Mouse (Mus musculus) testis, adult 2 months (tissue): ENCODE data around the gene Samd8.

Experiments
- CTCF ChIP-seq: fragments of 200-500 bp; IDR thresholded peaks from 2 replicates; pipeline ENCODE4 v1.5.1; 2012; ENCODE audit warnings: low read depth, mild to moderate bottlenecking, inconsistent platforms, low read length, moderate library complexity; ENCODE audit not compliant: control insufficient read depth, insufficient read depth, insufficient replicate concordance
- POLR2A ChIP-seq: fragments of 200-500 bp; IDR thresholded peaks from 2 replicates; pipeline ENCODE4 v1.6.1; 2012; ENCODE audit warnings: low read depth, mild to moderate bottlenecking, inconsistent platforms, low read length, moderate library complexity; ENCODE audit not compliant: control insufficient read depth

DNA sequence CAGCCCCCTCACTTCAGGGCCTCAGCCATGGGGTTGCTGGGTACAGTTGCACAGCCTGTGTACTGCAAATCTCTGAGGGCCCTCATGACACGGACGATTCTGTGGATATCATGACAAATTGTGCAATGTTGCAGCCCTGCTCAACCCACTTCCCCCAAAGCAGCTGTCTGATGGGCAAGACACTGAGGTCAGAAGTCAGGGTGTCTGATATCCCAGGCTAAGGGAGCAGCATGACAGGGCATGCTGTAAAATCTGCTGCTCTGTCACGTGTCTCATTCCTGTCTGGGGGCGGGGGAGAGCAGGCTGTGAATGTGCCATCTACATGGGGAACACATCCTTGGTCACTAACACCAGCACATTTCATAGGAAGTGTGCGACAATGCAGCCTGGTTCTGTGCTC is 5.2 kb upstream of the Samd8 start:
- TF ChIP-seq CTCF: no peak
- no peak for TF ChIP-seq POLR2A
